Mouse (Mus musculus): ENCODE measurements around the gene Ctsll3.

Gene Ctsll3

DNA sequence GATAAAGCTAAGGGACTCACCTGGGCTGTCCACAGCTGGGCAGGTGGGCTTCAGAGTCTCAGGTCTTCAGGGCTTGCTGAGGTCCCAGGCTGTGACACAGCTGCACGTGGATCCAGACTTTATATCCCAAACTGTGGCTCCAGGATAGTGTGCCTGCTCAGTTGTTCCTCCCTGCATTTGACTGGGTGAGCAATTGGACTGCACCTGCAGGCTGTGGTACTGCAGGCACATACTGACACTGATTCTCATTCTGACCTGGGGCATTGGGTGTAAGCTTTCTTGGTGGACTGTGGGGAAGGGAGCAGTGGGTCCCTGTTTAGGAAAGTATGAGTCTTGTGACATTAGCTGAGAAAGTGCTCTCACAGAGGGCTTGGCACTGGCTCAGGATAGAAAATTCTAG is at the start of gene Ctsll3:
Ctsll3 (minus strand) TSS at position 101 of the 400 bp plus-strand sequence.
- no peak for DNase-seq (ENCODE audit: low spot score in 2 of 2)

DNA sequence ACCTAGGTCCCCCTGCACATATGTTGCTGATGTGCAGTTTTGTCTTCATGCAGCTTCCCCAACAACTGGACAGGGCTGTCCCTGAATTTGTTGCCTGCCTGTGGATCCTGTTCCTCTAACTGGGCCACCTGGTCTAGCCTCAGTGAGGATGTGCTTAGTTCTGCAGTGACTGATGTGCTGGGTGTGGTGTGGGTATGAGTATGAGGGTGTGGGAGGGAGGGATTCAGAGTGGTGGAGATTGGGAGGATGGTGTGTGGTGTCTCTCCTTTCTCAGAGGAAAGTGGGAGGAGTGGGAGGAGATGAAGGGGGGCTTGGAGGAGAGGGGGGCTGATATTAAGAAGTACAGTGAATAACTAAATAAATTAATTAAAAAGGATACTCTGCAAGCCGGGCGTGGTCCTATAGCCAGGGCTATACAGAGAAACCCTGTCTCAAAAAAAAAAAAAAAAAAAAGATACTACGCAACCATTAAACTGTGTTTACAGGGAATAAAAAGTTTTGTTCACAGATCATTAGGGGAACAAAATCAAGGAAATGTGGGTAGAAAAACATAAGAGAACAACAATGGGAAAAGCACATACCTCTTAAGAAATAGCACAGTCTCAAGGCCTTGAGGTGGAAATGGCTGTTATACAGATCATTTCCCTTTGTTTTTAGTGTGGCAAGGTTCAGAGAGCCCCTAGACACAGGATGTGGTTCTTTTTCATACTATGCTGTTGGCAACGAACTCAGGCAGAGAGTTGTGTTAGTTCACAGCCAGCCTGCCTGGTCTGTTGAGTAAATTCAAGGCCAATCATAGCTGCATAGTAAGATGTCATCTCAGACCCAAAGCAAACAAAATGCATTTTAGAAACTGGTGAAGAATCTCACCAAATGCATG is 45.8 kb upstream of the Ctsll3 start:
- no peak for DNase-seq (ENCODE audit: low spot score in 2 of 2)

DNA sequence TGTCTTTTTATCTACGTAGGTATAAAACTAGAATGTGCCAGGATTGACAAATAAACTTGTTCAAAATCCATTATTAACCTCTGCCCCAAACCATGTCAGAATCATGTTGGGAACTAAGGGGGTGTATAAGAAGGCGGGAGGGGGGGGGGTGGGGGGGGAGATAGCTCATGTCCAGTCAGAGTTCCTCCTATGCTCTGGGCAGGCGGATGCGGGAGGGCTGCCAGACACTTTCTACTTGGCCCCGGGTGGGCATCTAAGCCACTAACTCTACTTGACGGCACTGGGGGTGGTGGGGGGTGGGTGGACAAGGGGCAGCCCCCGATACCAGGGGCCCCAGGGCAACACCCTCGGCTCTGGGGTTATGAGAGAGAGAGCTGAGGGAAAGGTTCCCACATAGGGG is 40.5 kb upstream of the Ctsll3 start:
- DNase-seq (ENCODE audit: low spot score in 2 of 2), result no peak

- no peak for DNase-seq (ENCODE audit: low spot score in 2 of 2)
Observed at GRCm38 (mm10) chr13:60842703-60843102, 40.1 kb upstream of the Ctsll3 start.

DNA sequence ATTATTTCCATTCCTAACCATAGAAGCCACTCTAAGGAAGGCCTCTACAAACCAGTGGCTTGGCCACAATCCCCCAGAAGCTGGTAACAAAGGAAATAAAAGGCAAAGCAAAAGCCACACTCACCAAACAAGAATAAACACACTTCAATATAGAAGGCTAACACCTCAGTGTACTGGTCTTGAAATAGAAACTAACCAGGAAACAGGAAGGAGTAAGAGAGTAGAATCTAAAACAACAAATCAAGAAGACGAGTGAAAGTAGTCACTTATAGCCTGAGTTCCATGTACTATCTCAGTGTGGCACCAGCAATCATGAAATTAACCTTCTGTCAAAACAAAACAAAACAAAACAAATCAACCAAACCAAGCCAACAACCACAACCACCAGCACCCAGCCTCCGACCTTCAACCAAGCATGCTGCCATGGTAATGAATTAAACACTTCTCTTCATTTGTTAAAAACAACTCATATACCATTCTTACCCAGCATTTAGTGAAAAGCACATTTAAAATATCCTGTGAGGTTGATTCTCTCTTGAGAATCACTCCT is 36.8 kb upstream of the Ctsll3 start:
- DNase-seq (ENCODE audit: low spot score in 2 of 2), result no peak

DNA sequence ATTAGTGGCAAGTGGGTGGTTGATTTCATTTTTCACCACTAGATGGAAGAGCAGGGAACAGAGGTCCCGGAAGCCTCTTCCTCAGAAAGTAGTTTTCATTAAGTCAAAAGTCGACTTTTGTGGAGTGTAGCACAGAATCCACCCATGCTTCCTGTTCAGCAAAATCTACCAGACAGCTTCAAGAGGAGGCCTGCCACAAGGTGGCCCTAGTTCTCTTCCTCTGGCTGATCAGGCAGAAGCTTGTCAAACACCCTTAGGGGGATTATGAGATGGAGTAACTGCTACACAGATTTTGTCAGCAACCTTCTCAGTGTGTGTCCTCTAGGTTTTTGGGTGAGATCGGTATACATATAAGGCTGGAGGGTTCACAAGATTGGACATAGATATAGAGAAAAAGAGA is 23.4 kb upstream of the Ctsll3 start:
- no peak for DNase-seq (ENCODE audit: low spot score in 2 of 2)

DNA sequence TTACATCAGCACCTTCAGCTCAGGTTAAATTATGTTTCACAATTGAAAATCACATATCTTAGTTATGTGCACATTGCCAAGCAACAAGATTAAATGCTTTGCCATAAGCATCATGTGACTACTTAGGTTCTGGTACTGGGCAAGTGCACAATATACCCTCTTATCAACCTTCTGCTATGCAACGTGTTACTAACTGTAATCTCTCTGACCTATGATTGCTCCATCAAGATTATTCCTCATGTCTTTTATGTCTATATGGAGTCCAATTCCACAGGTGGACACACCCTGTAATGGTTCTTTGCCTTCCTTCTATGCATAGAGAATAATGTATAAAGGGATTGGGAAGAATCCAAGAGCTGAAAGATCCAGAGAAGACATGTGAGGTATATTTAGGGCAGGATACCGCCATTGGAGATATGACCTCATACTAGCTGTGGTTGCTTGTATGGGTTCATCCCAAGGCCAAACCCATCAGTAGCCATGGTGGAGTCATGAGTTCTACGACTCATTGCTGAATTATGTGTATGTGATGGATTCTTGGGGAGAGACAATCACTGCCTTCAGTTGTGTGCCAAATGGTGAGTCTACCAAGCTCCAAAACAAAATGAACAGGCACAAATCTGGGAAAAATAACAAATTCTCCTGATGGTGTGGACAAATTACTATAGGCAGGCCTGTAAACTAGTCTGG is 18.0 kb upstream of the Ctsll3 start:
- no peak for DNase-seq (ENCODE audit: low spot score in 2 of 2)

DNA sequence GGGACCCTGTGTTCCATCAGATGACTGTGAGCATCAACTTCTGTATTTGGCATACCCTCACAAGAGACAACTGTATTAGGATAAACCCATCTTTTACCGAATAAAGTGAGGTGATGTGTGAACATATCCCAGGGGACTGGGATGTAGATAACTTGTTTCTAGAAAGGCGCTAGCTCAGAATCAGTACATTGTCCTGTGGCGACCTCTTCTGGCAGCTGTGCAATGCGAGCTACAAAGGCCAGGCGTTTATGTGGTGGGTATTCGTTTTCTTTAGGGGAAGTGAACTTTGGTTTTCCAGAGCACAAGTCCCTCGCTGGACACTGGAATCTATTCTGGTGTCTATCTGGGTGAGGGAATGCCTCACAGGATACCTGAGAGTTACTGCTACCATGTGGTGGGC is 16.8 kb upstream of the Ctsll3 start:
- DNase-seq (ENCODE audit: low spot score in 2 of 2), result peak in 1 of 2 experiments; percentile 25

DNA sequence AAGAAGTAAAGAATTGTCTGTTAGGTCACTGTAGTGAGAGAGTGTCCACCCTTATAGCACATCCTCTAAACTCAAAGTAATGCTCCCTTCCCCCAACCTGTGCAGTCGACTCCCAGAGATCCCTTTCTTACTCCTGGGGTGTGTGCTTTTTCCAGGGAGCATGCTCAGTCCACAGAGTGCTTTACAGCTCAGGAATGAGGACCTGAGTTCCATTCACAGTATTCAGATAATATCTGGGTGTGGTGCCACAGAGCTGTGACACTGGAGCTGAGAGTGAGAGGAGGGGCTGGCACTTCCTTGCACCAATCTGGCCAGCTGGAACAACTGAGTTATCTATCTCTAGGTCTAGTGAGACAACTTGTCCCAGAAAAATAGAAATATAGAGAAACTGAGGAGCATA is 11.1 kb upstream of the Ctsll3 start:
- no peak for DNase-seq (ENCODE audit: low spot score in 2 of 2)

- DNase-seq (ENCODE audit: low spot score in 2 of 2), result no peak
Observed at GRCm38 (mm10) chr13:60812768-60813167, 10.1 kb upstream of the Ctsll3 start.

DNA sequence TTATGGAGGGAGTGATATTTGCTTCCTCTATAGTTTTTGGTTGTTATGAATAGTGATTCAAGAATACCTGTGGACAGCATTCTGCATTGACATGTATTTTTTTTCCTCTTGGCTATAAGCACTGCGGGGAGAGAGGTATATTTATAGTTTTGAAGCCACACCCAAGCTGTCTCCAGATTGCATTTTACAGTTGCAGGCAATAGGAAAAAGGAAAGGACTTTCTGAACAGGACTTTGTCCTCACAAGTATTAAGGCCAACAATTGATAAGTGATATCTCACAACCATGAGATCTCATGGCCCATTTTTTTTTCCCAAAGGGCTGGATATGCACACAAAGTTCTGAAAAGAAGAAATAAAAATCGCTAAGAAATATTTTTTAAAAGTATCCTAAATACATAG is 7.0 kb upstream of the Ctsll3 start:
- no peak for DNase-seq (ENCODE audit: low spot score in 2 of 2)

DNA sequence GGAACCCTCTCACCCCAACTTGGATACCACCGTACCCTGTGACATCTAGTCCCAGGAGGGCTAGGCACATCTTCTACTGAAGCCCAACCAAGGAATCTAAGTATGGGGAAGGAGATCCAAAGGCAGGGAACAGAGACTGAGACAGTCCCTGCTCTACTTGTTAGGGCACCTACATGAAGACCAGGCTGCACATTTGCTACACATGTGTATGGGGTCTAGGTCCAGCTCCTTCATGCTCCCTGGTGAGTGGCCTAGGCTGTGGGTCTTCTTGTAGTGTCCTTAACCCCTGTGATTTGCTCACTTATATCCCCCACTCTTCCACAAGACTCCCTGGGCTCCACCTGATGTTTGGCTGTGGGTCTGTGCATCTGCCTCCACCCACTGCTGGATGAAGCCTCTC is 13.2 kb downstream of the Ctsll3 start:
- no peak for DNase-seq (ENCODE audit: low spot score in 2 of 2)

DNA sequence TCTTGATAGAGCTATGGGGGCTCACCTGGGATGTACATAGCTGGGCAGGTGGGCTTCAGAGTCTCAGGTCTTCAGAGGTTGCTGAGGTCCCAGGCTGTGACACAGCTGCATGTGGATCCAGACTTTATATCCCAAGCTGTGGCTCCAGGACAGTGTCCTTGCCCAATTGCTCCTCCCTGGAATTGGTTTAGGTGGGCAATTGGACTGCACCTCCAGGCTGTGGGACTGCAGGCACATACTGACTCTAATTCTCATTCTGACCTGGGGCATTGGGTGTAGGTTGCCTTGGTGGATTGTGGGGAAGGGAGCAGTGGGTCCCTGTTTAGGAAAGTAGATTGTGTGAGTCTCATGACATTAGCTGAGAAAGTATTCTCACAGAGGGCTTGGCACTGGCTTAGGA is 16.4 kb downstream of the Ctsll3 start, which contains the start of gene BC051665:
BC051665 (minus strand) TSS at position 101 of the 400 bp plus-strand sequence.
- no peak for DNase-seq (ENCODE audit: low spot score in 2 of 2)

DNA sequence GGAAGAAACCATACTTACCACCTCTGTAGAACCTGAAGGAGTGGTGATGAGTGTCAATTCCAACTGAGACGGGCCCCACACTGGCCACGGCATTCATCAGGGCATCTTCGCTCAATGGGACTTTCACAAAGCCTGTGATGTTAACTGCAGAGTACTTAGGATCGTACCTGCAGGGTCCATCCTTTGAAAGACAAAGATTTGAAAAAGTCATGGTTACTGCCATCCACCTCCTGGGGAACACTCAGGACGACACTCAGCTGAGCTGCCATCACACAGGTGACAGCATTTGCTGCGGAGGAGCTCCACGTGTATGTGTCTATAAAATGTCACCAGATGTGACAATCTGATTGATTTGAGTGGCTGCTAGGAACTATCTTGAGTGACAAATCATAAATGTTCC is 19.3 kb downstream of the Ctsll3 start:
- DNase-seq (ENCODE audit: low spot score in 2 of 2), result no peak

GRCm38 (mm10) chr13:60780534-60780933 is 22.1 kb downstream of the Ctsll3 start:
- no peak for DNase-seq (ENCODE audit: low spot score in 2 of 2)

DNA sequence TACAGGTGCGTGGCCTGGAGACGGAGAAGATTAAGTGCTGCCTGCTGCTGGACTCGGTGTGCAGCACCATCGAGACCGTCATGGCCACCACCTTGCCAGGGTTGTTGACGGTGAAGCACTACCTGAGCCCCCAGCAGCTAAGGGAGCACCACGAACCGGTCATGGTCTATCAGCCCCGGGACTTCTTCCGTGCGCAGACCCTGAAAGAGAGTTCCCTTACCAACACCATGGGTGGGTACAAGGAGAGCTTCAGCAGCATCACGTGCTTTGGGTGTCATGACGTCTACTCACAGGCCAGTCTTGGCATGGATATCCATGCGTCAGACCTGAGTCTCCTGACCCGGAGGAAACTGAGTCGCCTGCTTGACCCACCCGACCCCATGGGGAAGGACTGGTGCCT is 41.5 kb downstream of the Ctsll3 start:
- no peak for DNase-seq (ENCODE audit: low spot score in 2 of 2)

DNA sequence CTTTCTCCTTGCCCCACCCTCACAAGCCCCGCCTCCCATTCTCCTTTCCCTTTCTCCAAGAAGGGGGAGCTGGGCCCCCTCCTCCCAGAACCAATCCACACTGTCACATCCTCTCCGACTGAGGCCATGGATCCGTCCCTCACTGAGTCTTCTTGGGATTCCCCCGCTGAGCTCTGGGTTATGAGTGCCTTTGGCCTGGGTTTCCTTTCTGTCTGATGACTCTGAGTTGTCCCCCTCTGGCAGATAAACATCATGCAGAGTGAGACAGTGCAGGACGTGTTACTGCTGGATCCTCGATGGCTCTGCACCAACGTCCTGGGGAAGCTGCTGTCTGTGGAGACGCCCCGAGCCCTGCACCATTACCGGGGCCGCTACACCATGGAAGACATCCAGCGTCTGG is 42.3 kb downstream of the Ctsll3 start:
- DNase-seq (ENCODE audit: low spot score in 2 of 2), result no peak

- DNase-seq (ENCODE audit: low spot score in 2 of 2), result peak in 1 of 2 experiments; percentile 65
Observed at GRCm38 (mm10) chr13:60759136-60759535, 43.5 kb downstream of the Ctsll3 start.

GRCm38 (mm10) chr13:60757292-60757691 is 45.4 kb downstream of the Ctsll3 start:
- no peak for DNase-seq (ENCODE audit: low spot score in 2 of 2)

GRCm38 (mm10) chr13:60755251-60755650 is 47.4 kb downstream of the Ctsll3 start:
- DNase-seq (ENCODE audit: low spot score in 2 of 2), result no peak

GRCm38 (mm10) chr13:60753216-60753615 is 49.4 kb downstream of the Ctsll3 start:
- DNase-seq (ENCODE audit: low spot score in 2 of 2), result no peak

GRCm38 (mm10) chr13:60750930-60751329 is 51.7 kb downstream of the Ctsll3 start:
- DNase-seq (ENCODE audit: low spot score in 2 of 2), result no peak

DNA sequence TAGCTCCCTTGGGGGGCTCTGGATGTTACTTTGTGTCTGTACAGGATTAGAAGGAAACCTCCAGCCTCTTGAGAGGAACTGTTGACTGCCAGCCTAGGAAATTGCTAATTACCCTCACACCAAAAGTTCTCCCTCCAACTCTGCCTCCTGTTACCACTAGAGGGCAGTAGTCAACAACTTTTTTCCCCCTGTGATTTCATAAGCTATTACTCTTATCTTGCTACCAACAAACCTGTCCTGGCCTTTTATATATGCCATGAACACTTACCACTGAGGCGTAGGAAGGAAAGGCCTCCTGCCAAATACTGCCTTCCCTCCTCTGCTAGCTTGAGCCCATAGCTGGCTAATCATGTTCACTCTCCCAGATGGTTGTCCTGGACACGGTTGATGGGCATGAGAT is 54.1 kb downstream of the Ctsll3 start:
- DNase-seq (ENCODE audit: low spot score in 2 of 2), result no peak
